Mouse (Mus musculus): ENCODE data around the gene Gm11639. TPM values are rescaled to one million over a fixed set of nuclear protein-coding genes. Genes with fewer than 3 reads are reported as not detected.

Gm11639 gene
- polyA plus RNA-seq, 1 experiment from 2014 or later, result 0.01 TPM

- ATAC-seq (ENCODE audit: low FRiP score, low read depth), result no peak
Measured at GRCm38 (mm10) chr11:104765762-104766161, 80.3 kb downstream of the Gm11639 start.

GRCm38 (mm10) chr11:104767068-104767467 is 81.6 kb downstream of the Gm11639 start:
- Histone ChIP-seq H3K4me3 (no peak overlapping the region), H3K9ac (no peak overlapping the region), H3K4me1 (no peaks in the 10 kb centered on the region), H3K27ac (no peak overlapping the region), H3K27me3 (replicated peaks) (no peaks in the 10 kb centered on the region), H3K36me3 (no peaks in the 10 kb centered on the region), H3K9me3 (no peaks in the 10 kb centered on the region), H3K4me2 (replicated peaks) (no peak overlapping the region)
- ATAC-seq (ENCODE audit: low FRiP score, low read depth), result no peak
- WGBS, result 57% methylated on average over 1 of the region's 1 CpGs

More at GRCm38 (mm10) chr11:104765762-104766161, 80.3 kb downstream of the Gm11639 start:
- no peak overlapping the region for H3K4me3 ChIP-seq
- H3K27ac ChIP-seq, result no peak overlapping the region
- H3K36me3 ChIP-seq, result no peaks in the 10 kb centered on the region
- H3K4me2 ChIP-seq (replicated peaks), result no peak overlapping the region
- H3K27me3 ChIP-seq (replicated peaks), result no peaks in the 10 kb centered on the region
- no peaks in the 10 kb centered on the region for H3K9me3 ChIP-seq
- WGBS, result 47% methylated on average over 6 of the region's 6 CpGs
- no peaks in the 10 kb centered on the region for H3K4me1 ChIP-seq
- H3K9ac ChIP-seq, result no peak overlapping the region

- no peak for ATAC-seq (ENCODE audit: low FRiP score, low read depth)
- Histone ChIP-seq H3K36me3 (no peaks in the 10 kb centered on the region), H3K4me1 (no peaks in the 10 kb centered on the region), H3K9ac (no peak overlapping the region), H3K9me3 (no peaks in the 10 kb centered on the region), H3K27ac (no peak overlapping the region), H3K27me3 (replicated peaks) (no peaks in the 10 kb centered on the region), H3K4me3 (no peak overlapping the region), H3K4me2 (replicated peaks) (no peak overlapping the region)
- WGBS, result 12% methylated on average over 5 of the region's 5 CpGs
Measured at GRCm38 (mm10) chr11:104768072-104768471, 82.6 kb downstream of the Gm11639 start.

- H3K9me3 ChIP-seq, result no peaks in the 10 kb centered on the region
- no peaks in the 10 kb centered on the region for H3K27me3 ChIP-seq (replicated peaks)
- H3K27ac ChIP-seq, result no peak overlapping the region
- H3K4me2 ChIP-seq (replicated peaks), result no peak overlapping the region
- no peak overlapping the region for H3K9ac ChIP-seq
- no peak overlapping the region for H3K4me3 ChIP-seq
- ATAC-seq (ENCODE audit: low FRiP score, low read depth), result no peak
- H3K4me1 ChIP-seq, result no peaks in the 10 kb centered on the region
- 88% methylated on average over 2 of the region's 2 CpGs for WGBS
- H3K36me3 ChIP-seq, result no peaks in the 10 kb centered on the region
Measured at GRCm38 (mm10) chr11:104778796-104779195, 93.3 kb downstream of the Gm11639 start.

GRCm38 (mm10) chr11:104944723-104945122 is 259.2 kb downstream of the Gm11639 start:
- Histone ChIP-seq H3K27ac (no peak overlapping the region), H3K36me3 (no peaks in the 10 kb centered on the region), H3K9ac (no peak overlapping the region), H3K9me3 (no peaks in the 10 kb centered on the region), H3K27me3 (replicated peaks) (no peaks in the 10 kb centered on the region), H3K4me1 (no peaks in the 10 kb centered on the region), H3K4me2 (replicated peaks) (no peak overlapping the region), H3K4me3 (no peak overlapping the region)
- 71% methylated on average over 2 of the region's 2 CpGs for WGBS
- ATAC-seq (ENCODE audit: low FRiP score, low read depth), result no peak

DNA sequence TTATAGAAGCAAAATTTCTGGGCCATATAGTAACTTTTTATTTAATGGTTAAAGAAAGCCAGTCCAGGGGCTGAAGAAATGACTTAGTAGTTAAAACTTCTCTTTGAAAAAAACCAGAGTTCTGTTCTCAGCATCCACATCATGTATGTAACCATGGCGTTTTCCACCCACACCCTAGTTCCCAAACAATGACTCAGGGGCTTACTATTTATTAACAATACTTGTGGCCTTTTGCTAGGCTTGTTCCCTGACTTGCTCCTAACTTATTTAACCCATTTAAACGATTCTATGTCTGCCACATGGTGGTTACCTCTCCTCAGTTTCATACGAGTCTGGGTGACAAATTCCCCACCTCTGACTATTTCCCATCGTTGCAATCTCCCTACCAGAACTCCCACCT is 266.8 kb downstream of the Gm11639 start:
- Histone ChIP-seq H3K4me1 (no peaks in the 10 kb centered on the region), H3K9me3 (no peaks in the 10 kb centered on the region), H3K27ac (no peak overlapping the region), H3K4me3 (no peak overlapping the region), H3K27me3 (replicated peaks) (no peaks in the 10 kb centered on the region), H3K36me3 (no peaks in the 10 kb centered on the region), H3K4me2 (replicated peaks) (no peak overlapping the region), H3K9ac (no peak overlapping the region)
- ATAC-seq (ENCODE audit: low FRiP score, low read depth), result no peak
- WGBS, result 66% methylated on average over 4 of the region's 4 CpGs

GRCm38 (mm10) chr11:104967862-104968261 is 282.4 kb downstream of the Gm11639 start:
- no peak overlapping the region for H3K27ac ChIP-seq
- H3K27me3 ChIP-seq (replicated peaks), result no peaks in the 10 kb centered on the region
- H3K4me2 ChIP-seq (replicated peaks), result no peak overlapping the region
- no peaks in the 10 kb centered on the region for H3K9me3 ChIP-seq
- ATAC-seq (ENCODE audit: low FRiP score, low read depth), result no peak
- H3K4me1 ChIP-seq, result no peaks in the 10 kb centered on the region
- H3K4me3 ChIP-seq, result no peak overlapping the region
- H3K9ac ChIP-seq, result no peak overlapping the region
- H3K36me3 ChIP-seq, result no peaks in the 10 kb centered on the region
- 93% methylated on average over 1 of the region's 1 CpGs for WGBS

GRCm38 (mm10) chr11:104968388-104968787 is 282.9 kb downstream of the Gm11639 start:
- Histone ChIP-seq H3K27me3 (replicated peaks) (no peaks in the 10 kb centered on the region), H3K27ac (no peak overlapping the region), H3K9me3 (no peaks in the 10 kb centered on the region), H3K36me3 (no peaks in the 10 kb centered on the region), H3K4me3 (no peak overlapping the region), H3K4me2 (replicated peaks) (no peak overlapping the region), H3K4me1 (no peaks in the 10 kb centered on the region), H3K9ac (no peak overlapping the region)
- no peak for ATAC-seq (ENCODE audit: low FRiP score, low read depth)
- 96% methylated on average over 2 of the region's 2 CpGs for WGBS

DNA sequence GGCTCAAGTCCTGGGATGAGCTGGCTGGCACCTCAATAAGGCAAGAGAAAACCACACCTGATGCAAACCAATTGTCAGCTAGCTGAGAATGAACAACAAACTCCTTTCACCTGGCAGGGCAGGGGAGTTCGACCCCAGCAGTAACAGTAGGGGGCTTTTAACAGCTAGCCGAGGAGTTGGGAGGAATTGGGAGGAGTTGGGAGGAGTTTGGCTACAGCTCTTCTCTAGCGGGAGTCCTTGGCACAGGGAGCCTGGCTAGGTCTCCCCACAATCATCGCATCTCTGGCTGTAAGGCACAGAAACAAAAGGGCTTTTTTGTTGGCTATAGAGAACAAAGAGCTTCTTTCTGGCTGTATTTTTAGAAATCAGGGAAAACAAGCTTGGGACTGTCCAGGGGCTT is 285.8 kb downstream of the Gm11639 start:
- Histone ChIP-seq H3K4me2 (replicated peaks) (no peak overlapping the region), H3K9me3 (no peaks in the 10 kb centered on the region), H3K4me1 (no peaks in the 10 kb centered on the region), H3K9ac (no peak overlapping the region), H3K27me3 (replicated peaks) (no peaks in the 10 kb centered on the region), H3K4me3 (no peak overlapping the region), H3K27ac (no peak overlapping the region), H3K36me3 (no peaks in the 10 kb centered on the region)
- WGBS, result 4% methylated on average over 4 of the region's 4 CpGs
- ATAC-seq (ENCODE audit: low FRiP score, low read depth), result no peak

DNA sequence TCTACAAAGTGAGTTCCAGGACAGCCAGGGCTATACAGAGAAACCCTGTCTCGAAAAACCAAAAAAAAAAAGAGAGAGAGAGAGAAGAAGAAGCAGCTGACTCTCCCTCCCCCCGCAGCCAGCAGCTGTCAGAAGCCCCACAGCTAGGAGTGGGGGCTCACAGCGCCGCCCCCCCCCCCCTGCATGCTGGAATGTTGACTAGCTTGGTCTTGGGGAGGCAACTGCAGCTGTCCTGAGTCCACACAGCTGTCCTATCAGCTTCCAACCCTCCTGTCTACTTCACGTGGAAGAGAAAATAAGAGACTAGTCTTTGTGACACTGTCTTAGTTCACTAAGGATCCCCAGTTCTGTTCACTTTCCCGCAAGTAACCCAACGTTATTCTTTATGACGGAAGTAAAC is 287.0 kb downstream of the Gm11639 start:
- Histone ChIP-seq H3K4me3 (no peak overlapping the region), H3K4me1 (no peaks in the 10 kb centered on the region), H3K9me3 (no peaks in the 10 kb centered on the region), H3K27ac (no peak overlapping the region), H3K9ac (no peak overlapping the region), H3K27me3 (replicated peaks) (no peaks in the 10 kb centered on the region), H3K4me2 (replicated peaks) (no peak overlapping the region), H3K36me3 (no peaks in the 10 kb centered on the region)
- ATAC-seq (ENCODE audit: low FRiP score, low read depth), result no peak
- 76% methylated on average over 8 of the region's 8 CpGs for WGBS

DNA sequence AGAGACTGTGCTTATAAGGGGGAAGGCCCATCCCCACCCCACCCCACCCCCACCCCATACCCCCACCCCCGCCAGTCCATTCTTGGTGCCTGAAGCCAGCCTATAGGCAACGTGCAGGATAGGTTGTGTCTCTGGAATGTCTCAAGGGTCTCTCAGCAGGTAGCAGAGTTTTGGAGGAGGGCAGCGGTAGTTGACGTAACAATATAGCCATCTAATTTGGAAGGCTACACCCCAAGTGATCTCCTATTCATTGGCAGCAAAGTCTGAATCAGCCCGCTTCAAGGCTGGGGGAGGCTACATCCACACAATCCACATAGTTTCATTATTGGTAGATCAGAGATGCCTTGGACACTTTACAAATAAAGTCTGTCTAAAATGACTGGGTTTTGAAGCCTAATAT is 292.5 kb downstream of the Gm11639 start:
- no peaks in the 10 kb centered on the region for H3K4me1 ChIP-seq
- no peak overlapping the region for H3K27ac ChIP-seq
- no peaks in the 10 kb centered on the region for H3K27me3 ChIP-seq (replicated peaks)
- no peak overlapping the region for H3K4me2 ChIP-seq (replicated peaks)
- H3K4me3 ChIP-seq, result no peak overlapping the region
- no peaks in the 10 kb centered on the region for H3K9me3 ChIP-seq
- no peaks in the 10 kb centered on the region for H3K36me3 ChIP-seq
- no peak for ATAC-seq (ENCODE audit: low FRiP score, low read depth)
- H3K9ac ChIP-seq, result no peak overlapping the region
- 64% methylated on average over 5 of the region's 5 CpGs for WGBS

DNA sequence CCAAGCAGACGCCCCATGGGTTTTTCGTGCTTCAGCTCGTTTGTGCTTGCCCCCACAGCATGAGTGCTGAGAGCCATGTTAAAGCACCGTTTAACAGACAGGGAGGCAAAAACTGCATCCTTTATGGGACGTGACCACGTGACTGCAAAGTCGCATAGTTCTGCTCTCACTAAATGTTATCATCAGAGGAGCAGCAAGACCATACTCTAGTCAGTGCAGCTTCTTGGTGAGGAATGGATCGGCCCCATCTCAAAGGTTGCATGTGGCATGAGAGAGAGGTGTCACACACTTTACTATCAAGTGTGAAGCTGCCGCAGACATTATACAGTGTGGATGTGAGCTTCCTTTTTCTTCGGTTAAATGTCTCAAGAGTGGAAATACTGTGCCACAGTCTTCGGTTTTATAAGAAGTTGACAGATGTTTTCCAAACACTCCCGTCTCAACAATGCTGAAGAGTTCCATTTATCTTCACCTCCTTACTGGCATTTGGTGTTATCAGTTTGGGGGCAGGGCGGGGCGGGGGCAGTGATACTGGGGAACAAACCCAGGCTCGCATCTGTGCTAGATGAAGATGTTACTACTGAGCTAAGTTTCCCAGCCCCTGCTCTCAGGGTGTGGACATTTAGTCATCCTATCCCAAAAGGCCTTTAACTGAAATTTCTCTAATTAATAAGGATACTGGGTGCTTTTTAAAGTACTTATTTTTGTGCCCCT is 296.0 kb downstream of the Gm11639 start:
- Histone ChIP-seq H3K9ac (no peak overlapping the region), H3K4me1 (no peaks in the 10 kb centered on the region), H3K36me3 (no peaks in the 10 kb centered on the region), H3K4me3 (no peak overlapping the region), H3K27me3 (replicated peaks) (no peaks in the 10 kb centered on the region), H3K4me2 (replicated peaks) (no peak overlapping the region), H3K9me3 (no peaks in the 10 kb centered on the region), H3K27ac (no peak overlapping the region)
- ATAC-seq (ENCODE audit: low FRiP score, low read depth), result no peak
- 81% methylated on average over 15 of the region's 15 CpGs for WGBS

DNA sequence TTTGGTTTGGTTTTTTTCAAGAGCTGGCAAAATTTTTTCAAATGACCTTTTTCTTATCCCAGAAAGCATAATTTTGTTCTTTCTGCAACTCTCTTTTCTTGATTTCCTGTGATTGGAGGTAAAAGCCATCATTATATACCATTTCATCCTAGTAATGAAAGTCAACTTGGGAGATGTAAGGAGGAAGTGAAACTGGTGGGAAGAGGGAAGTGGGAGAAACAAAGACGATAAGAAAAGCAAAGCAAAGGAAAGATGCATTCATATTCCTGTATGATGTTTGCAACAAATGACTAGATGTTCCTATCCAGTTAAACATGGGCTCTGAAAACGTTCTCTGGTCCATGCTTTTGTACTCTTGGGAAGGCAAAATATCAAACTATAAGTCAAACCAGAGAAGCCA is 323.7 kb downstream of the Gm11639 start:
- 62% methylated on average over 2 of the region's 2 CpGs for WGBS
- ATAC-seq (ENCODE audit: low FRiP score, low read depth), result no peak
- H3K27me3 ChIP-seq (replicated peaks), result no peaks in the 10 kb centered on the region
- H3K4me2 ChIP-seq (replicated peaks), result no peak overlapping the region
- H3K4me1 ChIP-seq, result no peaks in the 10 kb centered on the region
- H3K9ac ChIP-seq, result no peak overlapping the region
- no peak overlapping the region for H3K4me3 ChIP-seq
- no peaks in the 10 kb centered on the region for H3K9me3 ChIP-seq
- no peaks in the 10 kb centered on the region for H3K36me3 ChIP-seq
- no peak overlapping the region for H3K27ac ChIP-seq
